Mouse (Mus musculus) heart, adult 2 months (tissue): ENCODE data around the gene Pskh1.

ENCODE experiments used
- CTCF ChIP-seq: fragments of 200-600 bp; IDR thresholded peaks from 2 replicates; pipeline ENCODE4 v1.8.1; 2022; ENCODE audit warnings: antibody characterized with exemption, mild to moderate bottlenecking, moderate library complexity
- POLR2A ChIP-seq: fragments of 200-500 bp; IDR thresholded peaks from 2 replicates; pipeline ENCODE4 v1.6.1; 2011; ENCODE audit warnings: mild to moderate bottlenecking, low read depth, low read length, control low read depth; ENCODE audit not compliant: insufficient read depth

DNA sequence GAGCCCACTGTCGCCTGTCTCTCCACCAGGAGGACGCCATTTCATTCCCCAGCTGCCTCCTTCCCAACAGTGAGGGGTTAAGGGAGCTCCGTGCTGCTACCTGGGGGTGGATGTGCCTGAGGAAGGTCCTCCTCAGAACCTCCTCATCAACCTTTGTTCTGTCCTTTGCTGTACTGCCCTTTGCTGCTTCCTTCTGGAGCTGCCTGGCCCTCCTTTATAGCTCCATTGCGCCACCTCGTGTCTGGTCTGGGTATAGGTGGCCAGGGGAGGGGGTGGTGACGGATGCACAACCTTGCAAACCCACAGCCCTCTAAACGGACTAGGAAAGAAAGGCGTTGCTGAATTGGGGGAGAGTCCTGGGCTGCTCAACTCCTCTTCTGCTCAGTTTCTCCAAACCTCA is 30.4 kb downstream of the Pskh1 start:
- peak; percentile 99 for TF ChIP-seq CTCF
- no peak for TF ChIP-seq POLR2A
